Mouse (Mus musculus): Measurements from ENCODE around the gene Noc2l.
A peak's percentile ranks its signal among the peaks of the same experiment; 100 is the strongest.

Noc2l gene

GRCm38 (mm10) chr4:156217022-156217669 is 18.7 kb upstream of the Noc2l start:
- no peak for DNase-seq

GRCm38 (mm10) chr4:156217838-156218237 is 18.0 kb upstream of the Noc2l start:
- no peak for DNase-seq

- DNase-seq: no peak
Observed at GRCm38 (mm10) chr4:156219936-156220335, 15.9 kb upstream of the Noc2l start.

GRCm38 (mm10) chr4:156224276-156224675 is 11.5 kb upstream of the Noc2l start:
- no peak for DNase-seq

GRCm38 (mm10) chr4:156227752-156228392 is 7.9 kb upstream of the Noc2l start:
- DNase-seq: no peak

- DNase-seq: no peak
Observed at GRCm38 (mm10) chr4:156228393-156229024, 7.3 kb upstream of the Noc2l start.

- peak; percentile 63 for DNase-seq
Observed at GRCm38 (mm10) chr4:156234021-156234501, 1.7 kb upstream of the Noc2l start.

GRCm38 (mm10) chr4:156234701-156235213 is 1.1 kb upstream of the Noc2l start, which contains the start of gene Plekhn1:
Plekhn1 (minus strand) TSS chr4:156234857.
- peak; percentile 88 for DNase-seq

GRCm38 (mm10) chr4:156235360-156235770 is 445 bp upstream of the Noc2l start:
- DNase-seq: peak; percentile 84

- DNase-seq: peak; percentile 40
Observed at GRCm38 (mm10) chr4:156236651-156237447, 1.0 kb downstream of the Noc2l start.

GRCm38 (mm10) chr4:156249567-156249966 is 13.8 kb downstream of the Noc2l start:
- DNase-seq: peak; percentile 5

- DNase-seq: peak; percentile 37
Observed at GRCm38 (mm10) chr4:156251081-156251480, 15.3 kb downstream of the Noc2l start.

- no peak for DNase-seq
Observed at GRCm38 (mm10) chr4:156252140-156252539, 16.3 kb downstream of the Noc2l start.

GRCm38 (mm10) chr4:156252619-156253018 is 16.8 kb downstream of the Noc2l start:
- DNase-seq: peak; percentile 35

GRCm38 (mm10) chr4:156253043-156253442 is 17.2 kb downstream of the Noc2l start:
- peak; percentile 15 for DNase-seq

- DNase-seq: peak; percentile 63
Observed at GRCm38 (mm10) chr4:156254361-156255077, 18.7 kb downstream of the Noc2l start.

- DNase-seq: peak; percentile 86
Observed at GRCm38 (mm10) chr4:156255078-156255839, 19.4 kb downstream of the Noc2l start, which contains the start of gene Samd11. Samd11 (minus strand) TSS chr4:156255657.
